Mouse (Mus musculus): ENCODE data around the gene Prkar1a. TPM values are rescaled to one million over a fixed set of nuclear protein-coding genes. Genes with fewer than 3 reads are reported as not detected.

Prkar1a gene
- polyA plus RNA-seq, 1 experiment from 2014 or later, result 473 TPM

DNA sequence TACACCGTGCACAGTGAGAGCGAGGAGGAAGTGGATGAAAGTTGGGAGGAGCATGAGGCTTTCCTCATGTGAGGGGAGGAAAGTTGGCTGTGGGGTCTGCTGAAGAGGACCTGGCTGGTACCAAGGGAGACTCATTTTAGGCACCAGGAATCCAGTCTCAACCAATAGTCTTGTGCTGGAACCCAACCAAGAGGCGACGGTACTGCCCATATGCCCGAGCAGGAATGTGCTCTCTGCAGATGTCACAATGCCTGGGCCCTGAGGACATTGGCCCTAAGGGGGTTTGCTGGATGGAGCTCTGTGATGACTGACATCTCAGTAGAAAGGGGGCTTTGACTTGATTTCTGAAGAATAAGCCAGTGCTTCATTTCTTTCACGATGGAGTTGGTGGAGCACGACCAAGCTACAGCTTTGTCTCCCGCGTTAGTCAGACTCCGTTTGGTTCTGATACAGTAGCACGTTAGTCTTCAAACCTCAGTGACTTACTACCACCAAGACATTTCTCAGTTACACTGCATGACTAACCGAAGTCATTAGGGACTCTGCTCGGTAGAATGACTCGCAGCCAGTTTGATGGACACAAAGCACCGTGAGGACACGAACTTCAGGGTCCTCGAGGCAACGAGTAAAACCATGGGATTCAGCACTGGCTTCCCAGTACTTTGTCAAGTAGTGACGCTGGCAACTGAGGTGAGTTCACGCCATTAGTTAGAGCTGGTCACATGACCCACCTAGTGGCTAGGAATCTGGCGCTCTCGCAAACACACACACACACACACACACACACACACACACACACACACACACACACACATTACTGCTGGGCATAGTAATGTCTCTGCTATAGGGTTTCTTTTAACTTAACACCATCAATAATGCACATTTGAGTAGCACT, 55.4 kb downstream of the Prkar1a start:
- H3K27ac ChIP-seq, result 0 out of 2 replicates have a peak overlapping the region, but pooled peaks have one; percentile 6
- no peaks in the 10 kb centered on the region for H3K9me3 ChIP-seq
- peaks cover 17% of the 10 kb centered on the region for H3K4me1 ChIP-seq (replicated peaks)
- 80% methylated on average over 22 of the region's 22 CpGs for whole genome bisulfite sequencing
- no peaks in the 10 kb centered on the region for H3K27me3 ChIP-seq
- H3K4me2 ChIP-seq, result no peak overlapping the region
- no peak overlapping the region for H3K4me3 ChIP-seq
- no peaks in the 10 kb centered on the region for H3K36me3 ChIP-seq
- H3K9ac ChIP-seq, result no peak overlapping the region
- ATAC-seq (ENCODE audit: low FRiP score), result no peak

DNA sequence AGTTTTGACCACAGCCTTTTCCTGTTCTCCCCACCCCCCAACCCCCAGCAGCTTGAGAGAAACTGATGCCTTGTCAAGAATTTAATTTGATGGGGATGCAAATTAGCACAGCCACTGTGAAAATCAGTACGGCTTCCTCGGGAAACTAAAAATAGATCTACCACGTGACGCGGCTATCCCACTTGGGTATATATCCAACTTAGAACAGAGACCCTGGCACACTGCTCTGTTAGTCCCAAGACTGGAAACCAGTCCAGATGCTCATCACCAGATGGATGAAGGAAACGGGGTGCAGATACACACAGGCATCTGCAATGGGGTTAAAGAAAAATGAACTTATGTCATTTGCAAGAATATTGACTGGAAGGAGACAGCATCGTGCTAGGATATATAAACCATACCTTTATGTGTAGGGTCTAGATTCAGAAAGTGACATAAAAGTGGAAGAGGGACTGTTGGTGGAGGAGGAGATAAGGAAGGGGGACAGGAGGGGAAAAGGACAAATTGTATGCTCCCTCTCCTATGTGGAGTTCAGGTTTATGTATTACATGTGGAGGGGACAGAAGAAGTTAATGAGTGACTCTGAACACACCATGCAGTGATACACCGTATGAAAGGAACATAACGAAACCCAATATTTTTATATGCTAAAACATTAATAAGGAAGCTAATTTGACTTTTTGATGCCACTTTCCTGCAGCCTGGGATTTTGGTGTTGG, 56.3 kb downstream of the Prkar1a start:
- no peaks in the 10 kb centered on the region for H3K9me3 ChIP-seq
- peaks cover 17% of the 10 kb centered on the region for H3K4me1 ChIP-seq (replicated peaks)
- no peak for ATAC-seq (ENCODE audit: low FRiP score)
- no peak overlapping the region for H3K4me2 ChIP-seq
- H3K9ac ChIP-seq, result no peak overlapping the region
- H3K27ac ChIP-seq, result no peak overlapping the region
- no peaks in the 10 kb centered on the region for H3K36me3 ChIP-seq
- WGBS, result 79% methylated on average over 9 of the region's 9 CpGs
- no peaks in the 10 kb centered on the region for H3K27me3 ChIP-seq
- H3K4me3 ChIP-seq, result no peak overlapping the region

DNA sequence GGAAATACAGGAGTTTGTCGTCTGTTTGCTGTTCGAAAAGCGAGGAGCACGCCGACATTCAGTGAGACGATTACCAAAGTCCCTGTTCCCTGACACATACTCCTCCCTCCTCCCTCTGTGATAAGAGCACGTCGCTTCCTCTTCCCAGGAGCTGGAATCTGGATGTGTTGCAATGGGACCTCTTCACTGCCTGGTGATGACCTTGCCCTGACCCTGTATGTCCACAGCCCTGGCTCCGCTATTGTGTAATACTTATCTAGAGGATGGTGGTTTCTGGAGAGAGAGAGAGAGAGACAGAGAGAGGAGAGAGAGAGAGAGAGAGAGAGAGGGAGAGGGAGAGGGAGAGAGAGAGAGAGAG, 56.8 kb downstream of the Prkar1a start:
- Histone ChIP-seq H3K9me3 (no peaks in the 10 kb centered on the region), H3K27me3 (no peaks in the 10 kb centered on the region), H3K27ac (no peak overlapping the region), H3K36me3 (no peaks in the 10 kb centered on the region), H3K4me3 (no peak overlapping the region), H3K9ac (no peak overlapping the region), H3K4me2 (no peak overlapping the region), H3K4me1 (replicated peaks) (peaks cover 17% of the 10 kb centered on the region)
- 77% methylated on average over 9 of the region's 9 CpGs for WGBS
- ATAC-seq (ENCODE audit: low FRiP score), result no peak

- Histone ChIP-seq H3K4me1 (replicated peaks) (peaks cover 17% of the 10 kb centered on the region), H3K9ac (no peak overlapping the region), H3K4me3 (no peak overlapping the region), H3K9me3 (no peaks in the 10 kb centered on the region), H3K4me2 (no peak overlapping the region), H3K36me3 (no peaks in the 10 kb centered on the region), H3K27me3 (no peaks in the 10 kb centered on the region), H3K27ac (no peak overlapping the region)
- 94% methylated on average over 4 of the region's 4 CpGs for WGBS
- no peak for ATAC-seq (ENCODE audit: low FRiP score)
Measured at GRCm38 (mm10) chr11:109706586-109706985, 57.4 kb downstream of the Prkar1a start.

GRCm38 (mm10) chr11:109707442-109707841, 58.2 kb downstream of the Prkar1a start:
- no peak overlapping the region for H3K9ac ChIP-seq
- H3K27me3 ChIP-seq, result no peaks in the 10 kb centered on the region
- peaks cover 17% of the 10 kb centered on the region for H3K4me1 ChIP-seq (replicated peaks)
- H3K9me3 ChIP-seq, result no peaks in the 10 kb centered on the region
- WGBS, result 79% methylated on average over 3 of the region's 3 CpGs
- H3K4me2 ChIP-seq, result no peak overlapping the region
- H3K27ac ChIP-seq, result no peak overlapping the region
- no peak for ATAC-seq (ENCODE audit: low FRiP score)
- no peak overlapping the region for H3K4me3 ChIP-seq
- no peaks in the 10 kb centered on the region for H3K36me3 ChIP-seq

DNA sequence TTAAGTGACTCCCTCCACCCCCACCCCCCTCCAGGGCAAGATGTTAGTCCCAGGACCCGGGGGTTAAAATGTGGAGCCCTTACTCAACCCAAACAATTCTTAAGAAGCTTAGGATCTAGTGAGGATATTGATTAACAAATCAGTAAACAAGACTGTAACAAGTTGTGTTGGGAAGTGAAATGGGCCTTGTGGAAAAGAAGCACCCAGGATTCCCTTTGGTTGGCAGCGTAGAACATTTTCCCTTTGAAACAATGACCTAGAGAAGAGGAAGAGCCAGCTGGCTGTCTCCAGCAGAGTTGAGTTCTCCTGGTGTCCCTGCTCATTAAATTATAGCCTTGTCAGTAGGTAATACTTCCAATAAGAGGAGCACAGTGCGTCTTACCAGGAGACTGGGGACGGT, 59.6 kb downstream of the Prkar1a start:
- Histone ChIP-seq H3K4me3 (no peak overlapping the region), H3K9me3 (no peaks in the 10 kb centered on the region), H3K4me1 (replicated peaks) (peaks cover 17% of the 10 kb centered on the region), H3K36me3 (no peaks in the 10 kb centered on the region), H3K4me2 (no peak overlapping the region), H3K9ac (no peak overlapping the region), H3K27ac (no peak overlapping the region), H3K27me3 (no peaks in the 10 kb centered on the region)
- no peak for ATAC-seq (ENCODE audit: low FRiP score)
- WGBS, result 89% methylated on average over 4 of the region's 4 CpGs

- no peak overlapping the region for H3K27ac ChIP-seq
- no peak overlapping the region for H3K9ac ChIP-seq
- H3K4me2 ChIP-seq, result no peak overlapping the region
- H3K36me3 ChIP-seq, result no peaks in the 10 kb centered on the region
- no peak overlapping the region for H3K4me3 ChIP-seq
- H3K9me3 ChIP-seq, result no peaks in the 10 kb centered on the region
- H3K4me1 ChIP-seq (replicated peaks), result peaks cover 12% of the 10 kb centered on the region
- no peaks in the 10 kb centered on the region for H3K27me3 ChIP-seq
- WGBS, result 88% methylated on average over 5 of the region's 5 CpGs
- ATAC-seq (ENCODE audit: low FRiP score), result no peak
Measured at GRCm38 (mm10) chr11:109709501-109709900, 60.3 kb downstream of the Prkar1a start.

DNA sequence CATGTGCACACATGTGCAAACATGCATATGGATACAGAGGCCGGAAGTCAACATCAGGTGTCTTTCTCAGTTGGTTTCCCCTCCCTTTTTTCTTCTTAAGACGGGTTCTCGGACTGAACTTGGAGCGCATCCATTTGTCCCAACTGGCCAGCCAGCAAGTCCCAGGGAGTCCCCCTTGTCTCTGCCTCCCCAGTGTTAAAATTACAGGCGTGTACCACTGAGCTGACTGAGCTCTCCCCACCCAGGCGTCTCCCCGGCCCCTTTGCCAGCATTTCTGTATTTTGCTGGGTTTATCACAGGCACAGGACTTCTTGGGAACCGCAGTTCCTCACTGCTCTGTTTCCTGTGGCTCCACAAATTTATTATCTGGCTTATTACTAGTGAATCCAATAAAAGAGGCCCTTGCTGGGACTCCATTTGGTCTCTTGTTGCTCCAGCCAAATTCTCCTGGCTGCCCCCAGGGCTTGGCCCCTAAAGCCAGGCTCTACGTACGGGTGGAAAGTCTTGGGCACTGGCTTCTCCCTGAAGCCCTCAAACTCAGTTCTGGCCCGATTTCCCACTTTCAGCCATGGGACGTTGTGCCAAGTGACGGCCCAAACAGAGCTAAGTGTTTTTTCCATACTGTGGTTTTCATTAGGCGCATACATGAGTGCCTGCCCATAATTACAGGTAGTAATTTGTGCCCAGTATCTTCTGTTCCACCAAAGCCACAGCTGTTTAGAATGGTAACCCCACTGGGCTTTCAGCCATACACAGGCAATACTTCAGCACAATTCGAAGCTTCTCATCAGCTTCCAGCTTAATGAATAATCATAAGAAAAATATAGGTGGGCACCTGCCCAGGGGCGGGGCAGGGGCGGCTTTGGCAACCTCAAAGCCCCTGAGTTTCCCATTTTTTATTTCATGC, 65.4 kb downstream of the Prkar1a start:
- Histone ChIP-seq H3K9ac (no peak overlapping the region), H3K9me3 (no peaks in the 10 kb centered on the region), H3K4me2 (no peak overlapping the region), H3K4me3 (no peak overlapping the region), H3K4me1 (replicated peaks) (0 out of 2 replicates have a peak, but pooled peaks cover 2% of the 10 kb centered on the region), H3K36me3 (no peaks in the 10 kb centered on the region), H3K27me3 (no peaks in the 10 kb centered on the region), H3K27ac (no peak overlapping the region)
- WGBS, result 86% methylated on average over 17 of the region's 17 CpGs
- ATAC-seq (ENCODE audit: low FRiP score), result no peak

DNA sequence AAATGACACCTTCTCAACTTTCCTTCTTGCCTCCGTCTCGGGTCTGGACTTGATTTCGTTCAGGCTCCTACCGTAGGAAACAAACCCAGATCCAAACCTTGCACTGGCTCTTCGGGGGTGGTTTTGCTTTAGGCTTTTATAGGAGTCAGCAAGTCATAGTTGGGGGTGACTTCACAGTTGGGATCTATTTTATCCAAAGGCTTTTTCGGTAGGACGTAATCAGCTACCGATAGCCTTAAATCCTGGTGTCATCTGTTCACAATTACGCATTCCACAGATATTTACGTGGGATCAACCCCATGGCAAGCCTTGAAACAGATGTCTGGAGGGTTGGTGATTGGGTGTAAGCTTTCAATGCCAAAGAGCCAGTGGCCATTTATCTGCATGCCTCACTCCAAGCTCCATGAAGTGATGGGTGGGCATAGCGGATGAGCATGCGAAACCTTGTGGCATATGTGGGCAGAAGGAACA, 66.1 kb downstream of the Prkar1a start:
- no peaks in the 10 kb centered on the region for H3K36me3 ChIP-seq
- H3K27me3 ChIP-seq, result 0 out of 2 replicates have a peak, but pooled peaks cover 4% of the 10 kb centered on the region
- no peak overlapping the region for H3K9ac ChIP-seq
- H3K9me3 ChIP-seq, result no peaks in the 10 kb centered on the region
- no peak for ATAC-seq (ENCODE audit: low FRiP score)
- WGBS, result 85% methylated on average over 12 of the region's 12 CpGs
- no peak overlapping the region for H3K27ac ChIP-seq
- H3K4me1 ChIP-seq (replicated peaks), result 0 out of 2 replicates have a peak, but pooled peaks cover 2% of the 10 kb centered on the region
- H3K4me2 ChIP-seq, result no peak overlapping the region
- no peak overlapping the region for H3K4me3 ChIP-seq

DNA sequence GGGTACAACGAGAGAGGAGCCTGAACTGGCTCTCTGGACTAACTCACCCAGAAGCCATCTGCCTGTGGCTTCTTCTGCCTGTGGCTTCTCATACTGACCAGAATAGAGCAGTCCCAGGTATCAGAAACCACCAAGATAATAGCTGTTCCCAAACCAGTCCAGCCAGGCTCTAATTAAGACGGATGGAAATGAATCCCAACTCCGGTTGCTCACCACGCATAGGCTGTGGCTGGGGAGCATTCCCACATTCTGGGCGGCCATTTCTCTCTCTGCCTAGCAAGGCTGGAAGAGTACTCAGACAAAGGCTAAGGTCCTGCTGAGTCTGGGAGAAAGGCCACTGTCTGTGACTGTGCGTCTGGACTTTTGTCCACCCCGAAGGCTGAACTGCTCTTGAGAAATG, 67.8 kb downstream of the Prkar1a start:
- H3K4me2 ChIP-seq, result no peak overlapping the region
- H3K36me3 ChIP-seq, result no peaks in the 10 kb centered on the region
- H3K27me3 ChIP-seq, result peaks cover 19% of the 10 kb centered on the region
- H3K27ac ChIP-seq, result no peak overlapping the region
- peaks cover 16% of the 10 kb centered on the region for H3K4me1 ChIP-seq (replicated peaks)
- 66% methylated on average over 7 of the region's 7 CpGs for WGBS
- no peak overlapping the region for H3K9ac ChIP-seq
- ATAC-seq (ENCODE audit: low FRiP score), result no peak
- no peaks in the 10 kb centered on the region for H3K9me3 ChIP-seq
- H3K4me3 ChIP-seq, result no peak overlapping the region

- Histone ChIP-seq H3K27me3 (peaks cover 23% of the 10 kb centered on the region), H3K27ac (no peak overlapping the region), H3K36me3 (no peaks in the 10 kb centered on the region), H3K4me3 (no peak overlapping the region), H3K9ac (no peak overlapping the region), H3K4me1 (replicated peaks) (peaks cover 20% of the 10 kb centered on the region), H3K9me3 (no peaks in the 10 kb centered on the region), H3K4me2 (no peak overlapping the region)
- 86% methylated on average over 5 of the region's 5 CpGs for WGBS
- no peak for ATAC-seq (ENCODE audit: low FRiP score)
Measured at GRCm38 (mm10) chr11:109717448-109717847, 68.2 kb downstream of the Prkar1a start.

Data from hindbrain, embryonic 13.5 days (tissue).